Mouse (Mus musculus): ENCODE measurements around the gene Spen.

GRCm38 (mm10) chr4:141524658-141525057 lies 13.7 kb downstream of the Spen start:
- TF ChIP-seq POLR2A (IDR thresholded peaks at IDR 0.05; ENCODE audit: borderline replicate concordance, extremely low read depth, low read depth, low read length), result no peak
- TF ChIP-seq CTCF (IDR thresholded peaks at IDR 0.05; ENCODE audit: insufficient read depth, low read length), result no peak

Measured in lung, adult 2 months (tissue).